Comparison of ENCODE assay signal across 8 mouse cellular contexts in genomic region chr19:53311524-53312335, GRCm38 (mm10). TPM values are rescaled to one million over a fixed set of nuclear protein-coding genes. Genes with fewer than 3 reads are reported as not detected.
A peak's percentile ranks its signal among the peaks of the same experiment; 100 is the strongest.
DNase-seq lines count a peak whose midpoint lies in the region; ATAC-seq and TF ChIP-seq lines count a peak whose summit lies in the region.

No protein-coding gene starts in this region.

- H3K4me2 ChIP-seq in forebrain, embryonic 16.5 days (ENCODE audit: low read length) = peak overlapping the region; percentile 74
- peak overlapping the region; percentile 83 for H3K4me2 ChIP-seq in hindbrain, embryonic 14.5 days (replicated peaks)
- peak overlapping the region; percentile 97 for H3K4me2 ChIP-seq in limb, embryonic 14.5 days (replicated peaks; ENCODE audit: low read depth, low read length, severe bottlenecking)

- 0% methylated on average over 36 of the region's 37 CpGs for WGBS in forebrain, embryonic 16.5 days
- under 1% methylated on average over 32 of the region's 37 CpGs for WGBS in hindbrain, embryonic 14.5 days
- under 1% methylated on average over 37 of the region's 37 CpGs for WGBS in limb, embryonic 14.5 days

- no peaks in the 10 kb centered on the region for H3K36me3 ChIP-seq in forebrain, embryonic 16.5 days (ENCODE audit: control insufficient read depth, insufficient read depth)
- no peaks in the 10 kb centered on the region for H3K36me3 ChIP-seq in hindbrain, embryonic 14.5 days (replicated peaks; ENCODE audit: control insufficient read depth, insufficient read depth)
- H3K36me3 ChIP-seq in limb, embryonic 14.5 days (ENCODE audit: control insufficient read depth, insufficient read depth, low read length) = 0 out of 2 replicates have a peak, but pooled peaks cover 2% of the 10 kb centered on the region

- peak; percentile 46 for DNase-seq in layer of hippocampus, adult 11-12 months (ENCODE audit: low spot score)
- no peak for DNase-seq in layer of hippocampus, adult 9-11 months
- peak; percentile 49 to 65 for DNase-seq in cerebellum, adult 18-20 months
- DNase-seq in hindbrain, embryonic 14.5 days (ENCODE audit: low spot score) = peak; percentile 60
- DNase-seq in limb, embryonic 14.5 days (ENCODE audit: low spot score) = no peak
- peak; percentile 68 for DNase-seq in naive thymus-derived CD4-positive, alpha-beta T cell, adult 2 months (ENCODE audit: low read depth)
- DNase-seq in thymus, postnatal 0 days (ENCODE audit: low spot score) = peak; percentile 52

- H3K27me3 ChIP-seq in forebrain, embryonic 16.5 days (replicated peaks; ENCODE audit: control insufficient read depth, insufficient read depth, low read length) = no peaks in the 10 kb centered on the region
- no peaks in the 10 kb centered on the region for H3K27me3 ChIP-seq in hindbrain, embryonic 14.5 days (ENCODE audit: control insufficient read depth, insufficient read depth, low read length)
- H3K27me3 ChIP-seq in limb, embryonic 14.5 days (ENCODE audit: control insufficient read depth, insufficient read depth, low read length) = no peaks in the 10 kb centered on the region

- 0 out of 2 replicates have a peak, but pooled peaks have one; percentile 18 for TF ChIP-seq POLR2A in limb, embryonic 14.5 days (IDR thresholded peaks at IDR 0.05; ENCODE audit: borderline replicate concordance, extremely low read depth, insufficient read depth, insufficient read length)

- ATAC-seq in forebrain, embryonic 16.5 days = no peak
- ATAC-seq in hindbrain, embryonic 14.5 days (ENCODE audit: low FRiP score) = no peak
- ATAC-seq in limb, embryonic 14.5 days (ENCODE audit: low FRiP score, low read depth) = no peak

- no peaks in the 10 kb centered on the region for H3K9me3 ChIP-seq in forebrain, embryonic 16.5 days (ENCODE audit: control insufficient read depth, low read length)
- H3K9me3 ChIP-seq in hindbrain, embryonic 14.5 days (ENCODE audit: control insufficient read depth, low read length) = no peaks in the 10 kb centered on the region
- no peaks in the 10 kb centered on the region for H3K9me3 ChIP-seq in limb, embryonic 14.5 days (ENCODE audit: control insufficient read depth, low read length)

- H3K4me3 ChIP-seq in forebrain, embryonic 16.5 days (replicated peaks; ENCODE audit: low read length) = peak overlapping the region; percentile 94
- peak overlapping the region; percentile 66 for H3K4me3 ChIP-seq in hindbrain, embryonic 14.5 days (replicated peaks; ENCODE audit: low read length)
- peak overlapping the region; percentile 86 for H3K4me3 ChIP-seq in limb, embryonic 14.5 days (replicated peaks; ENCODE audit: low read length)

- H3K4me1 ChIP-seq in forebrain, embryonic 16.5 days (replicated peaks; ENCODE audit: control insufficient read depth, insufficient read depth, low read length) = peaks cover 13% of the 10 kb centered on the region
- peaks cover 15% of the 10 kb centered on the region for H3K4me1 ChIP-seq in hindbrain, embryonic 14.5 days (replicated peaks; ENCODE audit: control insufficient read depth, insufficient read depth, low read length)
- peaks cover 19% of the 10 kb centered on the region for H3K4me1 ChIP-seq in limb, embryonic 14.5 days (ENCODE audit: control insufficient read depth, insufficient read depth, low read length)

- peak overlapping the region; percentile 99 for H3K27ac ChIP-seq in forebrain, embryonic 16.5 days (ENCODE audit: low read length)
- H3K27ac ChIP-seq in hindbrain, embryonic 14.5 days = peak overlapping the region; percentile 99
- H3K27ac ChIP-seq in limb, embryonic 14.5 days (replicated peaks; ENCODE audit: low read depth, low read length) = peak overlapping the region; percentile 98

- H3K9ac ChIP-seq in forebrain, embryonic 16.5 days (replicated peaks; ENCODE audit: low read depth, low read length) = peak overlapping the region; percentile 91
- peak overlapping the region; percentile 89 for H3K9ac ChIP-seq in hindbrain, embryonic 14.5 days
- H3K9ac ChIP-seq in limb, embryonic 14.5 days (ENCODE audit: low read depth, low read length, severe bottlenecking) = peak overlapping the region; percentile 88

RNA-seq across cellular contexts. Expression of gene Mxi1, which starts 1.4 kb away (rescaled TPM):
- polyA plus RNA-seq in forebrain, embryonic 16.5 days (2015; fragmentation: Nextera tagmentation; extraction: Ambion mirVana) = 46.7 and 61.4 TPM in 2 replicates
- polyA plus RNA-seq in hindbrain, embryonic 14.5 days (2014; fragmentation: Nextera tagmentation; extraction: Ambion mirVana) = 50.4 and 51.1 TPM in 2 replicates
- polyA plus RNA-seq in limb, embryonic 14.5 days (2012; rRNA removed) = 25.8 and 28.5 TPM in 2 replicates
- polyA plus RNA-seq in limb, embryonic 14.5 days (2014; fragmentation: Nextera tagmentation; extraction: Ambion mirVana) = 40.1 and 42.2 TPM in 2 replicates
- 40.5 and 45.0 TPM in 2 replicates for polyA plus RNA-seq in thymus, postnatal 0 days (2015; fragmentation: Nextera tagmentation; extraction: Ambion mirVana)

RNA-seq across cellular contexts. Expression of gene Gm10197, which starts 59.8 kb away (rescaled TPM):
- not detected in 2 replicates for polyA plus RNA-seq in forebrain, embryonic 16.5 days (2015; fragmentation: Nextera tagmentation; extraction: Ambion mirVana)
- 3.9 TPM in 1 of 2 replicates, not detected in the other for polyA plus RNA-seq in hindbrain, embryonic 14.5 days (2014; fragmentation: Nextera tagmentation; extraction: Ambion mirVana)
- not detected in 2 replicates for polyA plus RNA-seq in limb, embryonic 14.5 days (2012; rRNA removed)
- polyA plus RNA-seq in limb, embryonic 14.5 days (2014; fragmentation: Nextera tagmentation; extraction: Ambion mirVana) = 4.4 TPM in 1 of 2 replicates, not detected in the other
- 2.1 and 2.5 TPM in 2 replicates for polyA plus RNA-seq in thymus, postnatal 0 days (2015; fragmentation: Nextera tagmentation; extraction: Ambion mirVana)

Comparison
In these comparisons a context has a peak if more than half of its experiments do, and no peak if none do; other contexts are left out.
1. DNase-seq: peak in layer of hippocampus, adult 11-12 months (single experiment), cerebellum, adult 18-20 months (2 of 2), hindbrain, embryonic 14.5 days (single experiment), naive thymus-derived CD4-positive, alpha-beta T cell, adult 2 months (single experiment) and thymus, postnatal 0 days (single experiment); none in layer of hippocampus, adult 9-11 months (single experiment) and limb, embryonic 14.5 days (single experiment).
2. Peak in every context shown above with its lines, with median percentiles within 50 percentile points of each other: H3K27ac ChIP-seq, H3K4me2 ChIP-seq, H3K4me3 ChIP-seq and H3K9ac ChIP-seq.